Mouse (Mus musculus) urinary bladder, postnatal 36 days (tissue): Measurements from ENCODE around the gene Pp2d1.

Experiments used
- DNase-seq, 2 experiments: peaks; one replicate each; pipeline ENCODE4 v3.0.0; 2022; ENCODE audit warnings: low spot score in 2 of 2, mixed read lengths in 1 of 2

The Pp2d1 gene

GRCm38 (mm10) chr17:53566161-53566918 lies 27.1 kb upstream of the Pp2d1 start, which contains the start of gene Kat2b:
Kat2b (plus strand) TSS chr17:53566861.
- peak in 1 of 2 experiments; percentile 61 for DNase-seq

GRCm38 (mm10) chr17:53564837-53565236 lies 25.6 kb upstream of the Pp2d1 start:
- no peak for DNase-seq

- no peak for DNase-seq
Measured at GRCm38 (mm10) chr17:53561458-53562029, 22.3 kb upstream of the Pp2d1 start.

GRCm38 (mm10) chr17:53559646-53560045 lies 20.4 kb upstream of the Pp2d1 start:
- DNase-seq: no peak

- DNase-seq: no peak
Measured at GRCm38 (mm10) chr17:53557443-53557842, 18.2 kb upstream of the Pp2d1 start.

- DNase-seq: no peak
Measured at GRCm38 (mm10) chr17:53554813-53555212, 15.6 kb upstream of the Pp2d1 start.

GRCm38 (mm10) chr17:53554088-53554487 lies 14.8 kb upstream of the Pp2d1 start:
- no peak for DNase-seq

GRCm38 (mm10) chr17:53551306-53552299 lies 12.4 kb upstream of the Pp2d1 start:
- DNase-seq: no peak

GRCm38 (mm10) chr17:53543591-53544324 lies 4.5 kb upstream of the Pp2d1 start:
- peak in 1 of 2 experiments; percentile 34 for DNase-seq

- DNase-seq: no peak
Measured at GRCm38 (mm10) chr17:53542536-53542935, 3.3 kb upstream of the Pp2d1 start.

GRCm38 (mm10) chr17:53532425-53532824 lies 6.8 kb downstream of the Pp2d1 start:
- peak in 1 of 2 experiments; percentile 16 for DNase-seq

GRCm38 (mm10) chr17:53531160-53531559 lies 8.1 kb downstream of the Pp2d1 start:
- DNase-seq: no peak

- no peak for DNase-seq
Measured at GRCm38 (mm10) chr17:53528034-53528433, 11.2 kb downstream of the Pp2d1 start.

- DNase-seq: no peak
Measured at GRCm38 (mm10) chr17:53520509-53520908, 18.7 kb downstream of the Pp2d1 start.

- DNase-seq: no peak
Measured at GRCm38 (mm10) chr17:53519364-53519763, 19.9 kb downstream of the Pp2d1 start.

GRCm38 (mm10) chr17:53512311-53512951 lies 26.8 kb downstream of the Pp2d1 start:
- DNase-seq: peak in 1 of 2 experiments; percentile 7

GRCm38 (mm10) chr17:53502966-53503365 lies 36.3 kb downstream of the Pp2d1 start:
- DNase-seq: no peak

- DNase-seq: no peak
Measured at GRCm38 (mm10) chr17:53489007-53489378, 50.3 kb downstream of the Pp2d1 start.

- no peak for DNase-seq
Measured at GRCm38 (mm10) chr17:53488291-53489006, 50.8 kb downstream of the Pp2d1 start.

- DNase-seq: no peak
Measured at GRCm38 (mm10) chr17:53480433-53480832, 58.8 kb downstream of the Pp2d1 start.
